Mouse (Mus musculus): ENCODE results near the gene Creb3l4.
A peak's percentile ranks its signal among the peaks of the same experiment; 100 is the strongest.

Creb3l4 gene

DNA sequence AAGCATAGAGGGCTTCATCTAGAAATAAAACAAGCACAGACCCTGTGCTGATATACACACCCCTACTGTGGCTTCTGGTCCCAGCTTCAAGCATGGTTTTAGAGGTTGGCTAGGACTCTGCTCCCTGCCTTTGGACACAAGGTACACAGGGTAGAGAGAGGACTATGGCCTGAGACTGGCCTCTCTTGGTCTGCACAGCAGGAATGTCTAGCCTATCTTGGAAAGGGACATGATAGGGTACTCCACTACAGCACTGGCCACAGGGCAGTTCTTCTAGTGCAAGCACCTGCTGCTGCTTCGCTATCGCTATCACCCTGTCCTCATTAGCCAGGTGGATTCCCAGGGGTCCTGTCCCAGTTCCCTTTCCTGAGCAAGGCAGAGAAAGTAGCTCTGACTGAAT, 2.1 kb downstream of the Creb3l4 start:
- DNase-seq (ENCODE audit: extremely low read depth, low read depth), result no peak

DNA sequence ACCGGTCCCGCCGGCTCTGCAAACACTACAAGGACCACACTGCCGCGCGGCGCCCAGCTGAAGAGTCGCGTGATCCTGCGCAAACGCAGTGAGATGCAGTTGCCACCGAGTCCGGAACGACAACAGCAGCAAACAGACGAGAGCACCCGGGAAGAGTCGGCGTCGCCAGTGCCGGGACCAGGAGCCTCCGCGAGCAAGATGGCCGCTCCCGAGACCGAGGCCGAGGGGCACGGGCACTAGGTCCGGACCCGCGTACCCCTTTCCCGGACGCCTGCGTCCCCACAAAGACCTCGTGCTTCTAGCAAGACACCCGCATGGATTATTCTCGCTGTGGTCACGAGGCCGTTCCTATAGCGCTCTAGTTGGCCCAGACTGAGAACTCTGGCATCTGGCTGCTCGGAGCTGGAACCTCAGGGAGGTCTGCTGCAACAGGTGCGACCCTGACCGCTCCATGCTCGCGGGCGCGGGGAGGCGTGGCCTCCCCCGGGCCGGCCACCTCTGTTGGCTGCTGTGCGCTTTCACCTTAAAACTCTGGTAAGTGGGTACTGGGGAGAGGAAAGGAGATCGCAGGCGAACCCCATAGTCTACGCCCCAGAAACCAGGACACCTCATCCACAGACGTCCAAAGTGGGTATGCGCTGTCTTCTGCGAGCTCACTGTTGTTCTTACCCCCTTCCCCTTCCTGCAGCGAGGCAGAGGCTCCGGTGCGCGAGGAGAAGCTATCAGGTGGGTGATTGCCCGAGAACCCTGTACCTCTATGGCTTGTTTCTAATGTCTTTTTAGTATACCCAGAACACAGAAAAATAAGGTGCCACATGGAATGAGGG, 11.6 kb downstream of the Creb3l4 start, which contains the start of gene Jtb:
TSS of gene Jtb (plus strand) at position 91 of the 827 bp plus-strand sequence.
- peak; percentile 94 for DNase-seq (ENCODE audit: extremely low read depth, low read depth)

DNA sequence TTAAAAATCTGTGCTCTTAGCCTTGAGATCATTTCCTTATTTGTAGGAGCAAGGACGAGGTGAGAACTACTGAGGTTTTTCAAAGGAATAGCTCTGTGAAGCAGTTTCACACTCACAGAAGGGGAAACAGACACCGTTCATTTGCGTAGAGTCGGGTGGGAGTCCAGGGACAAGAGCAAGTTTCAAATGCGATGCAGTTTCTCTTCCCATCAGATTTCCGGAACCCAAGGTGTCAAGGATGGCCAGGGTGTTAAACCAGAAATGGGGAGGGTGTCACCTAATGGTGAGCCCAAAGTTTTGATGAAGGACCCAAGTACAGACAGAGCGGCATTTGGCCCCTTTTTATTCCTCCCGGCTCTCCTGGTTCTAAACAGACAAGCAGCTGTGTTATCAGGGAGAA, 12.2 kb downstream of the Creb3l4 start:
- no peak for DNase-seq (ENCODE audit: extremely low read depth, low read depth)

DNA sequence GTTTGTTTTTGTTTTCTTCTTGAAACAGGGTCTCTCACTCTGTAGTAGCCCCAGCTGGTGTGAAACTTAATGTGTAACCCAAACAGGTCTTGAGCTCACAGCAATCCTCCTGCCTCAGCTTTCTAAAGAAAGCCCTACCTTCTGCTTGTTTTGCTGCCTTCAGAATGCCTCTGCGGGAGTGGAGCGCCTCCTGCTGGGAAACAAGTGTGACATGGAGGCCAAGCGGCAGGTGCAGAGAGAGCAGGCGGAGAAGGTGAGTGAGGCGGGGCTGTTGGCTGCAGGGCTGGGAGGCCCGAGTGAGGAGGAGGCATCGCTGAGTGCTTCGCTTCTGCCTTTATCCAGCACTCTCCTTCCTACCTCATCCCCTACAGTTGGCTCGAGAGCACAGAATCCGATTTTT, 19.0 kb downstream of the Creb3l4 start:
- DNase-seq (ENCODE audit: extremely low read depth, low read depth), result no peak

DNA sequence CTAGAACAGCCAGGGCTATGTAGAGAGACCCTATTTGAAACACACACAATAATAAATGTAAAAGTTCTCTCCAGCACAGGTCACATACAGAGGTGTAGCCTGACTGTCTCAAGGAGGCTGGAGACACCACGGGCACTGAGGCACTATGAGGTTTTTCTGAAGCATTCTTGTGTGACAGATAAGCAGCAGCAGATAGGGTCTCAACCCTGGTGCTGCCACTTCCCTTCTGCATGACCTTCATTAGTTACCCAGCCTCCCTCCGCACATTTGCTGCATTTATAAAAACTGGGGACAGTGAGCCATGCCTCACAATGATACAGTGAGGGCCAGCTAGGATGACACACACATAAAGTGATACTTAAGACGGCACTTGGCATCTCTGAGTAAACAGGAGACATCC, 20.4 kb downstream of the Creb3l4 start:
- DNase-seq (ENCODE audit: extremely low read depth, low read depth), result no peak

DNA sequence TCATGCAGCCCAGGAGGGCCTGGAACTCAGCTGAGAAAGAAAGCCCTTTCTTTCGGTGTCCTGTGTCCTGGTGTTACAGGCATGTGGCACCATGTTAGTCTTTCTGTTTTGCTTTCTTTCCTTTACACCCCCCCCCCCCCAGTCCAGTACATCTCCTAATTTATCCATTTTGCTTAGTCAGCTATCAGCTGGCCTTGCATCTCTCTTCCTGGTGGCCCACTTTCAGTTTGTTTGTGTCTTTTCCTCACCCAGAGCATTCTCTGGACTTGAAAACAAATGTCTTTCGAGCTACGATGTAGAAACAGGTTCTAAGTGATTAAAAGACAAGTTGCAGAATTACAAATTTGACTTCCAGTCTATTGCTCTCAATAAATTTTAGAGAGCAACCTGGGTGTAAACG, 20.9 kb downstream of the Creb3l4 start:
- no peak for DNase-seq (ENCODE audit: extremely low read depth, low read depth)

DNA sequence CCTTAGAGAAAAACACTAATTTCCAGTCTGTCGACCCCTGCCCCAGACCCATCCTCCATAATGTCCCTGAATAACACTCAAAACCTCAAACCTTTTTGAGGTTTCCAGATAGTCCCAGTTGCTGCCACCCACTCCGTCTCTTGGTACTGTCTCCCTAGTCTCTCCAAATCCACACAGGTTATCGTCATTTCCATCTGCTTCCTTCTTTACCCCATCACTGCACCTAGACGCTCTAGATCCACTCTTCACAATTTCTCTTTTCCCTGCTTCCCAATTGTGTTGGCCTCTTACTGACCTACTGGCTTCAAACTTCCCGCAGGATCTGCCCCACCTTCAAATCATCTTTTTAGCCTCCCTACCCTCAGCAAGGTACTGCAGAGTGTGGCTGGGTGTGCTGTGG, 22.2 kb downstream of the Creb3l4 start:
- no peak for DNase-seq (ENCODE audit: extremely low read depth, low read depth)

DNA sequence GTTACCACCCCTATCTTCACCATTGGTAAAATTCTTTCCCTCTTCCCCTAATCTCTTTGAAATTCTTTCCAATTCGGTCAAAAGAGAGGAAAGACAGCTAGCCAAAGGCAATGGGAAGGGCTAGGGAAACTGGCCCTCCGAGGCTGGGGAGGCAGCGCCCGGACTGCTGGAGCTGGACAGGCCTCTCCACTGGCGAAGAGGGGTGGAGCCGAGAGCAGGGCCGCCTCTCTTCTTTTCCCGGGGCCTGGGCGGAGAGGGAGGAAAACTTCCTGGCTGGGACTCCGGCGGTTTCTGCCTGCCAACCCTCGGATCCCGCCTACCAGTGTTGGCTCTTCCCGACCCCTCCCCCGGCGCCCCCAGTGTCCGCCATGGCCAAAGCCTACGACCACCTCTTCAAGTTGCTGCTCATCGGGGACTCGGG, 22.8 kb downstream of the Creb3l4 start:
- DNase-seq (ENCODE audit: extremely low read depth, low read depth), result no peak

DNA sequence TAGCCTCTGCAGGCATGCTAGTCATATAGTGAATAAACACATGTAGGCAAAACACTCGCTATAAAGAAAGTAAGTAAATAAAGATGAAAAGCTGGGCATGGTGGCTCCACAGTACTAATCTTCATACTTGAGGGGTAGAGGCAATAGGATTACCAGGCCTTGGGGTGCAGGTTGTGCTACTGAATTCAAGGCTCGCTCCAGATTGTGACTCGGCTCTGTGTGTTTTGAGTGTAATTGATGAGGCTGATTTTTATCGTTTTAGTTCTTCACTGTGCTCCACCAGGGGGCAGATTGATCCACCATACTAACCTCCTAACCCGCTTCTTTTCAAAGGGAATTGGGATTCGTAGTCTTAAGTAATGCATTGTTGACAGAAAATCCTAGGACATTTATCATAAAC, 23.2 kb downstream of the Creb3l4 start:
- peak; percentile 60 for DNase-seq (ENCODE audit: extremely low read depth, low read depth)

DNA sequence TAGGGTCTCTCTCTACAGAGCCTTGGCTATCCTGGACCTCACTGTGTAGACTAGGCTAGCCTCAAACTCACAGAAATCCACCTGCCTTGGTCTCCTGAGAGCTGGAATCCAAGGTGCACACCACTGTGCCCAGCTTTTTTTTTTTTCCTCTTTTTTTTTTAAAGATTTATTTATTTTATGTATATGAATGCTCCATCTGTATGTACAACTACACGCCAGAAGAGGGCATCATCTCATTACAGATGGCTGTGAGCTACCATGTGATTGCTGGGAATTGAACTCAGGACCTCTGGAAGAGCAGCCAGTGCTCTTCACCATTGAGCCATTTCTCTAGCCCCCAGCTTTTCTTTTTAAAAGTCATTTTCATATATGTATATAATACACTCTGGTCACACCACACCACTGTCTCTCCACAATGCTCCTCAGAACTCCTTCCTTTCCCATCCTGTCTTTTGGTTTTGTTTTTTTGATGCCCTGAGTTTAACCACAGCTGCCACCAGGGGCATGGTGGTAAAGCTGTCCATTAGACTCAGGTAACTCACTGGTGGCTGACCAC, 27.4 kb downstream of the Creb3l4 start:
- DNase-seq (ENCODE audit: extremely low read depth, low read depth), result peak; percentile 61

DNA sequence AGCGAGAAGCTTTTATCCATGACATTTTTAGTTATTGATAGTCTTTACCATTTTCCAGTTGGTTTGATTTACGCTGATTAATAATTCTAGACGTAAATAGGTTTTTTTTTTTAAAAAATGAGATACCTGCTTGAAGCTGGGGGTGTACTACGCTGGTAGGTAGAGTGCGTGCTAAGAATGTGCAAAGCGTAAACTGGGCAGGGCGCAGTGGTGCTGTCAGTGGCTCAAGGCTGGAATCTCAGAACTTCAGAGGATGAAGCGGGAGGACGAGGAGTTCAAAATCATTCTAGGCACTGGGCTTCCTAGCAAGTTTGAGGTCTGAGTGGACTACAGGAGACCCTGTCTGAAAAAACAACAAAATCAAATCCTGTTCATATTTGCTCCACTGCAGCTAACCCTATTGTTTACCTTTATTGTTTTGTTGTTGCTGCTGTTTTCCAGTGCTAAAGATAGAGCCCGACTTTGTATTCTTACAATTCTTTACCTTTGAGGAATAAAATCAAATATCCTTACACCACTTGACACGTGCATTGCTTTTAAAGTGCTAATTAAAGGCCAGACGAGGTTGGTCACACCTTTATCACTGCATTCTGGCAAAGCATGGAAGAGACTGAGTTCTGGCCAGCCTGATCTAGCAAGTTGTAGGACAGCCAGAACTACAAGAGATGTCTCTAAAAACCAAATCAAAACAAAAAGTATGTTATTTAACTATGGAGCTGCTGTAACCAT, 29.2 kb downstream of the Creb3l4 start:
- DNase-seq (ENCODE audit: extremely low read depth, low read depth), result no peak

DNA sequence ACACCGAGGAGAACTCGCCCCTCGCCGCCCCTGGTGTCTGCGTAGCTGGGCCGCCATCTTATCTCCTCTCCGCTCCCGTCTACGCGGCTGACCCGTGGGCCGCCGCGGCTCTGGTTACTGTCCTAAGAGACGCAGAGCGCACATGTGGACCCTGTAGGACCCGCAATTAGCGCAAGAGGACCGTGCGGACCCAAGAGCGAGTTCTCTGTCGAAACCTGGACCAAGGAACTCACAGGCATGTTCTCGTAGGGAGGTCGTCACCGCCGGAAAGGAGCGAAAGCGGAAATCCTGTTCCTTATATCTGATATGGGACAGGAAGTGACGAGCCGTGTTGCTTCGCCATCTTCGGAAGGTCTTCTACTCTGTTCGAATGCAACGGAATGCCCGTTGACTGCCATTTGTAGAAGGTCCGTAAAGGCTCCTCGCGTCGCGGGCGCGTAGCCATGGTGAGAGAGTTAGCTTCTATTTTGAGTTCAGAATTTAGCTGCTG, 29.9 kb downstream of the Creb3l4 start, which contains the start of the genes Rps27 and Rab13:
TSS of gene Rps27 (minus strand) at position 275 of the 490 bp plus-strand sequence.
TSS of gene Rab13 (plus strand) at position 319 of the 490 bp plus-strand sequence.
- peak; percentile 98 for DNase-seq (ENCODE audit: extremely low read depth, low read depth)

DNA sequence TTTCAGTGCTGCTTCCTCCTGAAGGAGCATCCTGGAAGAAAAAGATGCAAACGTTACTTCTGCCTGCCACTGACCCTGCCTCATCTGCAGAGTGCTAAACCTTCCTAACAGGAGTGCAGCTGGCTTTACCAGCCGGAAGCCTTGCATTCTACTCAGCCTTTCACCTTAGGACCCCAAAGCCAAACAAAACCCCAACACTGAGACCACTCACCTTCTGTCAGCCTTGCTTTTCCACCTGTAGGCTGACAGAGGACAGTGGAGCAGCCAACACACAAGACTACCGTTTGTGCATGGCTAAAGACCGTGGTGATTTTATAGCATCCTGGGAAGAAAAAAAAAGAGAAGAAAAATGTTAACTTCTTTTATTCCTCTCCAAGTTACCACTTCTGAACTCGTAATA, 30.6 kb downstream of the Creb3l4 start:
- no peak for DNase-seq (ENCODE audit: extremely low read depth, low read depth)

DNA sequence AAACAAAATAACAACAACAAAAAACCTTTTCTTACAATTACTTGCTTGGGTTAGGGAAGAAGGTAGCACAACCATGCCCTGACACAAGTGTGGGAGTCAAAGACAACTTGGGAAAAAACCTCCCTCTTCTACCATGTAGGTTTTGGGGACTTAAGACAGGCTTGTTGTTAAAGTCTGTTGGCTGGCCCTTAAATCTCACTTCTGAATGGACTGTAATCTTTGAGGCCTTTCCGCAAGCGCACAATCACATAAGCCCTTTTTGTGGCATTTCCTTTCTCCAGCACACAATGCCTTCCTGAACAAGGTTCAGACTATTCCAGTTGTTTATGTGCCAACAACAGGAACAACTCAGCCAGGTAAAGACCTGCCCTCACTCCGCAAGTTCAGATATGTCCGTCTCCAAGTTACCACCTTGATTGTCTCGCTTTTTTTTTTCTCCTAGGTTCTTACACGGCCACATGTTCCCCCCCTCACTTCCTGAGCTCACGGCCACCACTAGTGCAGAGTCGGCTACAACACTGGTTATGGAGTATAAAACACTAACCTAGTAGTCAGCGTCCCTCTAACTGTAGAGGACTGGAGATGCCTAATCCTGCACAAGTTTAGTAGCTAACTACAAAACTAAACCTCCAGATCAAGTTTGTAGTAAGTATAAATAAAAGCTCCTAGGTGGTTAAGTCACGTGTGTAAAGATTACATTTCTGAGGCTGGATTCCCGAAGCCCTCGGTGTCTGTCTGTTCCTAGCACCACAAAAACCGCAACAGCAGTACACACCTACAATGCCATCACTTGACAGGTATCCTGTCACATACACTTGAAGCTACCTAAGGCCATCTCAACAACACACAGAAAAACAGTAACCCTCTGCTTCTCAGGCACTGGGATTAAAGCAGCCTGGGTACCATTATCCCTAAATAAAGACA, 31.6 kb downstream of the Creb3l4 start:
- no peak for DNase-seq (ENCODE audit: extremely low read depth, low read depth)

DNA sequence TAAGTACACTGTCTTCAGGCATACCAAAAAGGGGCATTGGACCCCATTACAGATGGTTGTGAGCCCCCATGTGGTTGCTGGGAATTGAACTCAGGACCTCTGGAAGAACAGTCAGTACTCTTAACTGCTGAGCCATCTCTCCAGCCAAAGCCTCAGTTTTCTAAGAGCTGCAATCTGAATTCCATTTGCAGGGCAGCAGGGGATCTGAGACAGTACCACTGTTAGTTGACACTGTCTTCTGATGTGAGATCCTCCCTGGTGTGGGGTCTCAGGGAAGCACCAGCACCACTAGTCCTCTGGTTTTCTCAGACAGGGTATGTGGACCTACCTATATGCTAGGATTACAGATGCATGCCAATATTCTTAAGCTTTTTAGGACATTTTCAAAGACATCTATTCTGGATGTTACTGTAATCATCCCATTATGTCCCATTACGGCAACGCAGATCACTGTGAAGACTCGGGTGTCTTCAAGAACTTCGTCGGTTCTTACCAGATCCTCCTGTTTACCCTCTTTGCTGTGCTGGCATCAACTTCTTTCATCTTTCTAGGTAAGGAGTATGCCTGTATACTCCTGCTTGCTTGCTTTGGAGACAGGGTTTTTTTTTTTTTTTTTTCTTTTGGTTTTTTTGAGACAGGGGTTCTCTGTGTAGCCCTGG, 33.3 kb downstream of the Creb3l4 start:
- DNase-seq (ENCODE audit: extremely low read depth, low read depth), result no peak

DNA sequence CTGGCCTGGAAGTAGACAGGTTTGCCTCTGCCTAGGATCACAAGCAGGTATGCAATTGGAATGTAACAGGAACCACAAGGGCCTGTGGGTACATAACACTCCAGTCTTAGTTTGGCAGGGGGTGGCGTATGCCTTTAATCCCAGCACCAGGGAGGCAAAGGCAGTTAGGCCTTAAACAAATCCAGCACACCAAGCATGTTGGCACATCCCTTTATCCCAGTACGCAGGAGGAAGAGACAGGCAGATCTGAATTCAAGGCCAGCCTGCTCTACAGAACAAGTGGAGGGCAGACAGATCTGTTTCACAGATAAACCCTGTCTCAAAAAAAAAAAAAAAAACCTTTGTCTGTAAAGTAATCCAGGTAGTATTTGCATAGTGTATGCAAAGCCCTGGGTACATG, 34.6 kb downstream of the Creb3l4 start:
- no peak for DNase-seq (ENCODE audit: extremely low read depth, low read depth)

DNA sequence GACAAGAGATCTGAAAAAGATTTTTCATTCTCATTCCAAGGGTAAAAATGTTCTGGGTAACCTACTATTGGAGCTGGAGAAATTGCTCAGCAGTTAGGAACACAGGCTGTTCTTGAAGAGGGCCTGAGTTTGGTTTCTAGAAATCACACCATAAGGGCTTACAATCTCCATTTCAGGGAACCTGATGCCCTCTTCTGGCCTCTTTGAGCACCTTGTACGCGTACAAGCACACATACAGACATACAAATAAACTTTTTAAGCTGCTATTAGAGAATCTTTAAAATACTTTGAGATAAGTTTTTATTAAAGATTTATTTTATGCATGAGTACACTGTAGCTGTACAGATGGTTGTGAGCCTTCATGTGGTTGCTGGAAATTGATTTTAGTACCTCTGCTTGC, 38.7 kb downstream of the Creb3l4 start:
- DNase-seq (ENCODE audit: extremely low read depth, low read depth), result no peak

DNA sequence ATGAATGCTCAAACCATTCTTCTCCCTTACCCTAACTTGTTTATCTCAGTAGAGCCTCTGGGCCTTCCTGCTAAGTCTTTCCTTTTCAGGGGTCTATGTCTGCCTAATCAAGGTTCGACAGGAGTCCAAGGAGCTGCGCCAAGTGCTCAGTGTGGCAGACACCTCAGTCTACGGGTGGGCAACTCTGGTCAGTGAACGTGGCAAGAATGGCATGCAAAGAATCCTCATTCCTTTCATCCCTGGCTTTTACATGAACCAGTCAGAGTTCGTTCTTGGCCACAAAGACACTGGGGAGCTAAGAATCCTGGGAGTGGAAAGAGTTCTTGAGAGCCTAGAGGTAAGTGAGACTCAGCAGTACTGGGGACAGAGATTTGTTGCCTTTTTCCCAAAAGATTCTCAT, 39.7 kb downstream of the Creb3l4 start:
- DNase-seq (ENCODE audit: extremely low read depth, low read depth), result no peak

DNA sequence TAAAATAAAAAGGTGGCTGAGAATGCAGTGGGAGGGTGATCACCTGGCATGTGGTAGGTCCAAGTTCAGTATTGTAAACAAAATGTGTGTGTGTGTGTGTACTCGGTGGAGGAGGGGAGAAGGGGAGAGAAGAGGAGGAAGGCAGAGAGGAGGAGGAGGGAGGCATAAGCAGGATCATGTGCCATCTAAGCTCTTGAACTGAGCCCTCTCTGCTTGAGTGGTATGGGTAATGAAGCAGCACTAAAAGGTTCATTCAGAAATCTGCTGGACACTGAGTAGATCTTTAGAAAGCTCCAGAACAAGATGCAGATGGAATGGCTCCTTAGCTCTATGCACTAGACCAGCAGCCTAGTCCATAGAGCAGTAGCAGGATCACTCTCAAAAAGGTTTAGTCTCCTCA, 40.4 kb downstream of the Creb3l4 start:
- no peak for DNase-seq (ENCODE audit: extremely low read depth, low read depth)

DNA sequence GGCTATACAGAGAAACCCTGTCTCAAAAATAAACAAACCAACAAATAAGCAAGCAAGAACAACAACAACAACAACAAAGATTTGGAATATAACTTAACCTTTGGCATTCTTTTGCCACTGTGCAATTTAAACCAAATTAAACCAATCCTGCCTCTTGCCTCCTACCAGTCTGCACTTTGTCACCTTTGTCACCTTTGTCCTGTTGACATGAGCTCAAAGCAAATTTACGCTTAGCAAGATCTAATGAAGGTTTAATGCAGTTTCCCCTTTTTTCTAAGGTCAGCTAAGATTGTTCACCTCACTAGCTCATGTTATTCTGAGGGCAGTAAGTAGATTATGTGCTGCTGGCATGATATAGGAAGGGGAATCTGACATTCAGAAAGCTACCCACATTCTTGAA, 45.8 kb downstream of the Creb3l4 start:
- DNase-seq (ENCODE audit: extremely low read depth, low read depth), result no peak

Measured in MEL-GATA-1-ER (cell line).